Mouse (Mus musculus): ENCODE results near the gene Arhgdia.

The Arhgdia gene

DNA sequence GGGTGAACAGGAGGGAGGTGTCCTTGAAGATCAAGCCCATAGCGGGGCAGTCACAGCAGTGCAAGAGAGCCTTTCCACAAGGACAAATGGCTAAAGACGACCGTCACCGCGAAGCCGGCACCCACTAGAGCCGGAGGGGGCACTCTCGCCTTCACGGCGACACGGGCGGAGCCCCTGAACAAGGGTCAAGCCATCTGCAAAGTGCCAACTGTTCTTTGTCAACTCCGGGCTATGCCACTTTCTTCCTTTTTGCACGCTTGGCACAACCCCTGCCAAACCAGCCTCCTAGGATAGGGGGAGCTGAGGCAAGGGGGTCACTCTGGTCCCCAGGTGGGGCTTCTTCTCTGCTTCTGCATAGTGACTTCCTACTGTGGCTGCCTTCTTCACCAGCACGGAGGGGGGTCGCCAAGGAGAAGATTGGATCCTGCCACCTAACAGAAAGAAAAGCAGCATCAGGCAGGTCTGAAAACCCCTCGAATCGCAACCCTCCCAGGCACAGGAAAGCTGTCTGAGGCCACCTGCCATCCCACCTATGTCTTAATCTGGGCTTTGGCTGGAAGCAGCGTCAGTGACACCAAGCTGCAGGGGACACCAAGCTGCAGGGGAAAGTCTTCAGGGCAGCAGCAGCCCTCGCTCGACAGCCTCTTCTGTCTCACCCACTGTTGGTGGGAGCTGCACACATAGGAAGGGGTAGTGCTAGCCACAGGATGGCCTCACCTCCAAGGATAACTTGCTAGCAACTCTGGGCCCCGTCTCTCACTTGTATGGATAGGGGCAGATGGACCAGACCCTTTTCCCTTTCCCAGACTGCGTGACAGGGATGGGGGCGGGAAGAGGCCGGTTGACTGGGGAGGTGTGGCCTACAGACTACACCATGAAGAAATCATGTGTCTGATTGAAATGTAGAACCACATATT, 37.5 kb upstream of the Arhgdia start:
- DNase-seq (ENCODE audit: low read depth, low spot score): no peak
- H3K36me3 ChIP-seq (ENCODE audit: control insufficient read depth, insufficient read depth, low read length, poor library complexity, severe bottlenecking): peaks cover 8% of the 10 kb centered on the region
- H3K27me3 ChIP-seq (ENCODE audit: control insufficient read depth, insufficient read depth, low read length, poor library complexity, severe bottlenecking): no peaks in the 10 kb centered on the region

DNA sequence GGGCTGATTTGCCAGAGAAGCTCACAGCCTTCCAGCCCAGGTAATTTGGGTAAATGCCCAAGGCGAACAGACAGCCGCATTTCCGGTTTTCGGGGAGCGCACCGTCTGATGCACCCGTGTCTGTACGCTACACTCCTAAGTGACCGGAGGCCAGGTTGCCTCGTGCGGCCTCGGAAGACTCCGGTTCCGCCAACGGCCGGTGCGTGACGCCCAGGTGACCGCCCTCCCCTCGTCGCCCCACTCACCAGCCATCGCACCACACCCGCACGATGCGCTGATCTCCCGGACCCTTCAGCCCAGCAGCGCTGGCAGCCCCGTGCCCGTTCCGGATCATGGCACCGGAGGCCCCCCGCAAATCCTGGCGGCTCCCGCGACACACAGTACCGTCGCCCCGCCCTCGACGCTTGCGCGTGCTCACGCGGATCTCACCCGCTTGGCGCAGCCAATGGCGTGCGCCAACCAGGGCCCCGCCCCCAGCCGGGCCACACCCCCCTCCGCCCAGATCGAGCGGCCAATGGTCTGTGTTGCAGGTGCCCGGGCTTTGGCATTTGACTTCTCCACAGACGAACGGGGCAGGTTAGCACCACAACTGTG, 36.2 kb upstream of the Arhgdia start, which contains the start of gene Pcyt2:
Pcyt2 (minus strand) TSS at position 418 of the 594 bp plus-strand sequence.
- DNase-seq (ENCODE audit: low read depth, low spot score): peak; percentile 95
- peaks cover 8% of the 10 kb centered on the region for H3K36me3 ChIP-seq (ENCODE audit: control insufficient read depth, insufficient read depth, low read length, poor library complexity, severe bottlenecking)

DNA sequence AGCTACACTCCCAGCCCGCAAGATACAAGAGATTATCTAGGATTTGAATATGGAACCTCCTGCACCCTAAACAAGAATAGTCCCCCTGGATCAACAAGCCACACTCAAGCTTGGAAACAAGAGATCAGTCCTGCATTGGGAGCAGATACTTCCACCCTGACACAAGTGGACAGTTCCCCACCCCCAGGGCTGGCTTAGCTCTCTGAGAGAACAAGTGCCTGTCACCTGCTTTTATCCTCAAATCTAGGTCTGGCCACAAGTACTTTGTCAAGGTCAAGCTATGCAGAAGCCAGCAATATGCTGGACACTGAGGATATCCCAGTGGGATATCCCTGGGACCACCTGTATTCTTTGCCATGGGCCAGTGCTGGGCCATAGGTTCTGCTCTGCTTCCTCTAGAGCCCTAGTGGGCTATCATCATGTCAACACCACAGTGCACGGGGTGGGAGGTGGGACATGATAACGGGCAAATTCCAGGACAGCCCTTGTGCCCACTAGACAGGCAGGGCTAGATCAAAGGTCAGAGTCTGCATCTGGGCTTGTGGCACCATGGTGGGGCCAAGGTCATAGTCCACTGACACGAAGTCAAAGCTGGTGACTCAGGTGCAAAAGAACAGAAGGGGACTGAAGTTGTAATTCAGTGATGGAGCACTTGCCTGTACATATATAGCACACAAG, 35.3 kb upstream of the Arhgdia start:
- DNase-seq (ENCODE audit: low read depth, low spot score): no peak
- H3K36me3 ChIP-seq (ENCODE audit: control insufficient read depth, insufficient read depth, low read length, poor library complexity, severe bottlenecking): peaks cover 10% of the 10 kb centered on the region
- no peaks in the 10 kb centered on the region for H3K27me3 ChIP-seq (ENCODE audit: control insufficient read depth, insufficient read depth, low read length, poor library complexity, severe bottlenecking)

More for the DNA sequence above, 36.2 kb upstream of the Arhgdia start, which contains the start of gene Pcyt2:
- no peaks in the 10 kb centered on the region for H3K27me3 ChIP-seq (ENCODE audit: control insufficient read depth, insufficient read depth, low read length, poor library complexity, severe bottlenecking)

DNA sequence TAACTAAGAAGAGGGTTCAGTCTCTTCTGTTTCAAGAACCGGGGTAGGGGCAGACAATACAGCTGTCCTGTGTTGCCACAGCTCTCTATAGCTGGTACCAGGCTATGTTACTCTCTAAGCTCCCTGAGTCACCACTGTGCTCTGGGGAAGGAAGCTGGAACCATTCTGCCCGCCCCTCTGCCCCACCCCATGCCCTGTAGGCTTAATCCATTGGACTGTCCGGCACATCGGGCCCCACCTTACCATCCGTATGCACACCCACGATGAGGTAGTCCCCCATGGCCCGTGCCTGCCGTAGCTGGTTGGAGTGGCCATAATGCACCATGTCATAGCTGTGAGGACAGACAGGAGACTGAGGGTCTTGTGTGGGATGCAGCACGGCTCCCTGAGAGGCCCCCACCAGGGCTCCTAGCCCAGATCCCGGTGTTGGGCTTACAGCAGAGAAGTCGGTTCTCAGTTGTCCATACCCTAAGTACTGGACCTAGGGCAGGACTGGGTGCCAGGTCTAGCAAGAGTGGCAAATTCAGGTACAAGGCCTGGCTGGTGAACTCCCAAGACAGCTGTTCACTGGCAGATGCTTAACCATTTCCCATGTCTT, 34.3 kb upstream of the Arhgdia start:
- Histone ChIP-seq H3K36me3 (ENCODE audit: control insufficient read depth, insufficient read depth, low read length, poor library complexity, severe bottlenecking) (peaks cover 8% of the 10 kb centered on the region), H3K27me3 (ENCODE audit: control insufficient read depth, insufficient read depth, low read length, poor library complexity, severe bottlenecking) (no peaks in the 10 kb centered on the region)
- no peak for DNase-seq (ENCODE audit: low read depth, low spot score)

DNA sequence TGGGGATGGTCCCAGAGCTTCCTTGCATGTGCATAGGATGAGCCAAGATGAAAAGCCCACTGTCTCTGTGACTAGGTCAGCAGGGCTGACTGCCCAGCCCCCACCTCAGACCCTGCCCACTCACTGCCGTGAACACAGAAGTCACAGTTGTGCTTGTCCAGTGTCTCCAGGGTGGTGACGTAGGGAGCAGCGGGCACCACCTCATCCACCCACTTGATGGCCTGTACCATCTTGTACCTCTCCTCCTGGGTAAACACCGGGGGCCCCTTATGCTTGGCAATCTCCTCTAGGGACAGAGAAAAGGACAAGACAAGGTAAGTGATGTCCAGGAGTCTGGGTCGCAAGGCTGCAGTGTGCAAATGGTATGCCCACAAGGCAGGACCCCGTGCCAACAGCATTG, 33.7 kb upstream of the Arhgdia start:
- H3K36me3 ChIP-seq (ENCODE audit: control insufficient read depth, insufficient read depth, low read length, poor library complexity, severe bottlenecking): peaks cover 4% of the 10 kb centered on the region

DNA sequence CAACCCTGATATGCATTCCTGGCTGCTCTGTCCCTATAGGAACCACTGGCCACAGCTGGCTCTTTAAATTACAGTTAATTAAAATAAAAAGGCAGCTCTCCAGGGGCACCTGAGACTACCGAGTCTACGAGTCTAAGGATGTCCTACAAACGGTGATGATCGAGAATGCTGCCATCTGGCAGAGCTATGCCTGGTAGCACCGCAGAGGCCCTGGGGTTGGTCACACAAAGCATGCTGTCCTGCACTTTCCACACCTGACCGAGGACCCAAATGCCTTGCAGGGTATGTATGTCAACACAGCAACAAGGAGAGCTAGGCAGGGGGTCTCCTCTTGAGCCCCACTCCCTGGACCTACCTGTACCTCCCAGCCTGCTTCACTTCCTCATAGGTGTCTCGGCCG, 32.6 kb upstream of the Arhgdia start:
- no peak for DNase-seq (ENCODE audit: low read depth, low spot score)
- H3K27me3 ChIP-seq (ENCODE audit: control insufficient read depth, insufficient read depth, low read length, poor library complexity, severe bottlenecking): no peaks in the 10 kb centered on the region
- H3K36me3 ChIP-seq (ENCODE audit: control insufficient read depth, insufficient read depth, low read length, poor library complexity, severe bottlenecking): peaks cover 4% of the 10 kb centered on the region

More for the DNA sequence above, 33.7 kb upstream of the Arhgdia start:
- no peak for DNase-seq (ENCODE audit: low read depth, low spot score)
- no peaks in the 10 kb centered on the region for H3K27me3 ChIP-seq (ENCODE audit: control insufficient read depth, insufficient read depth, low read length, poor library complexity, severe bottlenecking)

DNA sequence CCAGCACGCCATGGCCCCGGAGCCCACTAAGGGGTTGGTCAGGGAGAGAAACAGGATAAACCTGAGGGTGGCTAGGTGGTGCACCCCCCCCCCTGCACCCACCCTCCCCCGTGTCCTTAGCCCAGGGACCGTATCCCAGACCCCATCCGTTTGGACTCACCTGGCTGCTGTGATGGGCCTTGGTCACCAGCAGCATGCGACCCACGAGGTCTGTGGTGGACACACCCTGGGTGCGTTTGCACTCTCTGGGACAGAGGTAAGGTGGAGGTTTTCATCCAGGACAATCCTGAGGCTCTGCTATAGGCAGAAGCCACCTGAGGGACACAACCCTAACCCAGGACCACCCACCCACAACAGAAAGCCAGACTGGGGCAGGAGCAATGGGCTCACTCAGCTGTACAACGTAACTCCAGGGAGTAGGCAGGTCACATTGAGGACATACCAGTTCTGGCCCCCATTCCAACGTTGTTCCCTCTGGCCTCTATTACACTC, 32.1 kb upstream of the Arhgdia start:
- Histone ChIP-seq H3K36me3 (ENCODE audit: control insufficient read depth, insufficient read depth, low read length, poor library complexity, severe bottlenecking) (peaks cover 4% of the 10 kb centered on the region), H3K27me3 (ENCODE audit: control insufficient read depth, insufficient read depth, low read length, poor library complexity, severe bottlenecking) (no peaks in the 10 kb centered on the region)
- DNase-seq (ENCODE audit: low read depth, low spot score): no peak

DNA sequence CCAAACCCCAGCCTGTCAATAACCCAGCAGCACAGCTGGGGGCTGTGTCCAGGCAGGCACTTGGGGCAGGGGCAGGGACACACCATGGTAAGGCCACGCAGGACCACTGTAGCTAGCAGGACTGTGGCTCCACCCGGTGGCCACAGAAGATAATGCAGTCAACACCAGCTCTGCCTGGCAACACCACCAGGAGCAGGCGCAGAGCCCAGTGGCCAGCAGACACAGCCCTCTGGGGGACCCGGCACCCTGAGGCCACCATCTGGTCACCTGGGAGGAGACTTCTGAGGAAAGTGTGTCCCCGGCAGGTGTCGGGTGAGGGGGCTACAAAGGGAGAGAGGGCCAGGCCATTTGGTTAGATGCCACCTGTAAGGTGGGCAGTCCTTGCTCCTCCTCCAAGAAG, 31.3 kb upstream of the Arhgdia start:
- Histone ChIP-seq H3K36me3 (ENCODE audit: control insufficient read depth, insufficient read depth, low read length, poor library complexity, severe bottlenecking) (peaks cover 4% of the 10 kb centered on the region), H3K27me3 (ENCODE audit: control insufficient read depth, insufficient read depth, low read length, poor library complexity, severe bottlenecking) (no peaks in the 10 kb centered on the region)
- peak; percentile 82 for DNase-seq (ENCODE audit: low read depth, low spot score)

DNA sequence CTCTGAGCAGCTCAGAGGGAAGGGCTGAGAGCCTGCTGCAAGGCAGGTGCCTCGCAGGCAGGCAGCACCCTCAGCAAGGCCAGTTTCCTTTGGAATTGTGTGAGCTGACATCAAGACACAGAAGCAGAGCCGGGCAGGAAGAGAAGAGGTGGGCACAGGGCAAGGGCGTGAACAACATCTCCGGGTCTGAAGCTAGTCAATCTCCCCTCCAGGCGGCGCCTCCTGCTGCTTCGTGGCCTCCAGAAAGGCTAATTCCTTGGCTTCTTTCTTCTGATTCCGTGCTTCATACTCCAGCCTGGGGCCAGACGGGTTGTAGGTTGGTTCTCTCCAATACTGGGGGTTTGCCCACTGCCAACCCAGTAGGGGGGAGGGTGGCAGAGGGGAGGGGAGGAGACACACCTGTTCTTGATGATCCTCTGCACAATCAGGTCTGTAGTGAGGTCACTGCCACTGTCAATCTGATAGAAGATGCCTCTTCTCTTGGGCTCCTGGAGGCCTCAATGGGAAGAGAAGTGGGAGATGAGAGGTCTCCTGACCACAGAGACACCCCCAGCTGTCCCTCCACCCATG, 29.1 kb upstream of the Arhgdia start:
- peaks cover 4% of the 10 kb centered on the region for H3K36me3 ChIP-seq (ENCODE audit: control insufficient read depth, insufficient read depth, low read length, poor library complexity, severe bottlenecking)
- no peak for DNase-seq (ENCODE audit: low read depth, low spot score)
- no peaks in the 10 kb centered on the region for H3K27me3 ChIP-seq (ENCODE audit: control insufficient read depth, insufficient read depth, low read length, poor library complexity, severe bottlenecking)

DNA sequence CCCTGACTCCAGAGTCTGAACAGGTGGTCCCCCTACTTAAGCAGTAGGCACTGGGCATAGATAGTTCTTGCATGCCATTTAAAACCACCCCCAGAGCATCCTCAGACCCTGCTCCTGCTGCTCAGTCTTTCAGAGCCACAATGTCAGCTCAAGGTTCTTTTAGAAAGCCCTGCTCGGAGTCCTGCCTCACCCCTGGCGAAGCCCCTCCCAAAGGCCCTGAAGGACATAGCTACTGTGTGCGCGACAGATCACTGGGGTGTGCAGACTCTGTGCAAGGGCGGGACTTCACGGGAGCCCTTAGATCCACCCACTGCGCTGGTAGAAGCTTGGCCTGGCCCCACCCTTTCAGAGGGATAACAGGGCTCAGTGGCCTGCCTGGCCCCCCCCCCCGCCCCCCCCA, 27.8 kb upstream of the Arhgdia start:
- H3K27me3 ChIP-seq (ENCODE audit: control insufficient read depth, insufficient read depth, low read length, poor library complexity, severe bottlenecking): no peaks in the 10 kb centered on the region
- peaks cover 10% of the 10 kb centered on the region for H3K36me3 ChIP-seq (ENCODE audit: control insufficient read depth, insufficient read depth, low read length, poor library complexity, severe bottlenecking)
- no peak for DNase-seq (ENCODE audit: low read depth, low spot score)

DNA sequence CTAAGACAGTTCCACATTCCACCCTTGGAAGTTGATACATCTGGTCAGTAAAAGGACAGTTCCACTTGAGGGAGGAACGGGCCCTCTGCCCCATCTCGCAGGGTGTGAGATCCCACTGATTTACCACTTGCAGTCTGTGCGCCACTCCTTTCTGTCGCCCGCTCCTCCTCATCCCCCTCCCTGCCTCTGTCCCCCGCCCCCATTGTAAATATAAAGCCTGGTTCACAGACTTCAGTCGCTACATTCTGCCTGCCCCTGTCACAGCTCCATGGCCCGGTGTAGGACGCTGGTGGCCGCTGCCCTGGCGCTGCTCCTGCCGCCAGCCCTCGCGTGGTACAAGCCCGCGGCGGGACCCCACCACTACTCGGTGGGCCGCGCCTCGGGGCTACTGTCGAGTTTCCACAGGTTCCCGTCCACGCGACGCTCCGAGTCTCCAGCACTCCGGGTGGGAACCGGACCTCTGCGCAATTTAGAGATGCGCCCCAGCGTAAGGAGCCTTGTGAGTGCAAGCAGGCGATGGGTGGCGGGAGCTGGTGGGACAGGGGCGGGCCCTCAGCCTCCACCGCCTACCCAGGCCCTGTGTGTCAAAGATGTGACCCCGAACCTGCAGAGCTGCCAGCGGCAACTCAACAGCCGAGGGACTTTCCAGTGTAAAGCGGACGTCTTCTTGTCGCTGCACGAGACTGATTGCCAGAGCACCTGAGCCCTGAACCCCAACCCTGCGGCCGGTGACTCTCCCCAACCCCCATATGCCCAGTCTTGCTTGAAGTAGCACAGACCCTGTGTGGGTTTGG, 27.0 kb upstream of the Arhgdia start, which contains the start of gene Npb:
Npb (plus strand) TSS at position 237 of the 794 bp plus-strand sequence.
- H3K27me3 ChIP-seq (ENCODE audit: control insufficient read depth, insufficient read depth, low read length, poor library complexity, severe bottlenecking): no peaks in the 10 kb centered on the region
- no peak for DNase-seq (ENCODE audit: low read depth, low spot score)
- peaks cover 10% of the 10 kb centered on the region for H3K36me3 ChIP-seq (ENCODE audit: control insufficient read depth, insufficient read depth, low read length, poor library complexity, severe bottlenecking)

DNA sequence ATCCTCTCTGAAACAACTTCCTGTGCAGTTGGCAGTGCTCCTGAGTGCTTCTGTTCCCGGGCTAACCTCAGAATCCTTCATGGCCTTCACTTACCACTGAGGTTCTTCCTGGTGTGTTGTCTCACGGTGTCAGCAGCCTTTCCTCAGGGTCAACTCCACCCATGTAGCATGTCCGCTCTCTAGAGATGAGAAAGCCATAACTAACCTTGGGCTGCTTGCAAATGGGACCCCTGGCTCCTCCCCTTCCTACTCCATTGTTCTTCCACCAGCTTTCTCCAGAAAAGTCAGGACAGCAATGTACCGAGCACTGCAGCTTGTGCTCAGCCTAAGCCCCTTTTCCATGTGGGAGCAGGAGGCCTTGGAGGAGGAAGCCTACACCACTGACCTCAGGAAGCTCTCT, 25.3 kb upstream of the Arhgdia start:
- H3K36me3 ChIP-seq (ENCODE audit: control insufficient read depth, insufficient read depth, low read length, poor library complexity, severe bottlenecking): peaks cover 6% of the 10 kb centered on the region; the same call in 1 of the 2 replicates
- DNase-seq (ENCODE audit: low read depth, low spot score): no peak

DNA sequence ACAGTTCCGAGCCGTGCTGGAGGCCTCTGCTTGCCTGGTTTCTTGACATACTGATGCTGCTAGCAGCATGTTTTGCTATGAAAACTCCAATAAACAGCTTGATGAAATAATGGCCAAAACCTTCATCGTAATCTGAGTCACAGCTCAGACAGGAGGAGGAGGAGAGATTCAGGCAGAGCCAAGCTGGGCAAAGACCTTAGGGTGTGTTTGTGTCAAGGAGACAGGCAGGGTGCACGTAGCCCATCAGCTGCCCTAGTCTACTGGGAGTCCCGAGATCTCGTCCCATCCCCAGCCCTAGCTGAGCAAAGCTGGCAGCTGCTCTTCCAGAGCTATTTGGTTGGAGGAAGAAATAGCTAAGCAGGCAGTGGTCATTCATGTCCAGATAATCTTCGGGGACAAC, 24.2 kb upstream of the Arhgdia start:
- DNase-seq (ENCODE audit: low read depth, low spot score): no peak
- Histone ChIP-seq H3K27me3 (ENCODE audit: control insufficient read depth, insufficient read depth, low read length, poor library complexity, severe bottlenecking) (no peaks in the 10 kb centered on the region), H3K36me3 (ENCODE audit: control insufficient read depth, insufficient read depth, low read length, poor library complexity, severe bottlenecking) (peaks cover 6% of the 10 kb centered on the region; the same call in 1 of the 2 replicates)

More for the DNA sequence above, 25.3 kb upstream of the Arhgdia start:
- H3K27me3 ChIP-seq (ENCODE audit: control insufficient read depth, insufficient read depth, low read length, poor library complexity, severe bottlenecking): no peaks in the 10 kb centered on the region
